Mouse (Mus musculus) retina, embryonic 14.5 days (tissue): ENCODE results near the gene Cep72.
A peak's percentile ranks its signal among the peaks of the same experiment; 100 is the strongest.
"Not testable (repeated sequence)": the region's sequence is repeated elsewhere in the genome, so short reads cannot be mapped to it uniquely, and the experiment has no call there.

Experiments used
- DNase-seq: peaks from one replicate; pipeline ENCODE4 v3.0.0-alpha.2; 2015; ENCODE audit warnings: low spot score

Gene Cep72

GRCm38 (mm10) chr13:74030691-74031090 lies 31.4 kb downstream of the Cep72 start:
- no peak for DNase-seq

GRCm38 (mm10) chr13:74029013-74029412 lies 33.1 kb downstream of the Cep72 start:
- DNase-seq = no peak

- no peak for DNase-seq
Measured at GRCm38 (mm10) chr13:74028116-74028515, 34.0 kb downstream of the Cep72 start.

GRCm38 (mm10) chr13:74026215-74026614 lies 35.9 kb downstream of the Cep72 start:
- DNase-seq = peak; percentile 69

DNA sequence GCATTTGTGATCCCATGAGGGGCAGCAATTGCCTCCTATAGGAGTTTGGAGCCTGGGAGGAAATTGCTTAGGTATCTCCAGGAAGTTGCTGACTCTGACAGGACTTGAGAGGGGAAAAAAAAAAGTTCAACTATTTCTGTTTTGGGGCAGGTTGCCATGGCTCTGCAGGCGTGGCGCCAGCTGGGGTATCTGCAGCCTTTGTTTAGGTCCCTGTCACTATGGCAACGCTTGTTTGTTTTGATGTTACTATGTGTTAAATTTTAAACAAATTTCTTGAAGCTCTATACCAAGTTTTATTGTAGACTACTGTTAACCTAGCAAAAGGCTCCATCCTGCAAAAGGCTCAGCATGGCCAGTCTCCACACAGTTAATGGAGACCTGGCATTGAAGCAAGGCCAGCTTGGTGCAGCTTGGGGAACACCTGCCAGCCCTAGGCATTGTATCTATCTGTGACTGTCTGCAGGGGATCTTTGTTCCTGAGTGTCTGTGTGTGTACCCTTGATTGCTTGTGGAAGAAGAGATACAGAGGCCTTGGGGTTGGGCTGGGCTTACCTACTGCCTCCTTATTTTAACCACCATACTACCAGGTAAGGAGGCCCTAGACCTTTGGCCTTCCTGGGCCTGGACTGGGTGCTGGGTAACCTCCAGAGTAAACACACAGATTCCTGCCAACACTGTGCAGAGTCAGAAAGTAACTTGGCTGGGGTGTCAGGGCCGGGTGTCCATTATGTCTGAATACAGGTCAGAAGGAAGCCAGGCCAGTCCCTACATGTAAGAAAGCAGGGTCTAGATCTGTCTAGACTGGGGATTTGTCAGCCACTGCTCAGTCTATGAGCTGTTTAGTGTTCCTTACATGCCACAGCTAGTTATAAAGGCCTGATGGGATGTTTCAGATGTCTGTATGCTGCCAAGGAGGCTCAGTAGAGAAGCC lies 36.7 kb downstream of the Cep72 start:
- DNase-seq = no peak

GRCm38 (mm10) chr13:74019006-74019405 lies 43.1 kb downstream of the Cep72 start:
- not testable (repeated sequence) for DNase-seq

DNA sequence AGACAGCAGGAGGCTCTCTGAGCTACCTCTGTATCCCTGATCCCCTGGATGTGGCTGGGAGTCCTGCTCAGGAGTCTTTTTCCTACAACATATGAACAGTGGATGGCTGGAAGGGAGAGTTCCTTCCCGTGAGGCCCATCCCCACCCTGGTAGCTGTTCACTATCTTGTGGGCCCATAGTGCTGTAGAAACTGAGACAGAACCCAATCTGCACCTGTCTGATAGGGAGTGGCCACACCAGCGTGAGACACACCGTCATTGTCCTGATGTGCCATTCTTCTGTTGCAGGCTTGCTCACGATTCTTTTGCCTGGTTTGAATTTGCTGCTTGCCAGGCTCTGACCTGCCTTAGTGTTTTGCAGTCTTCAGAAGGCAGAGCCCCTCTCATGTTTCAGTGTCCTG lies 44.7 kb downstream of the Cep72 start:
- no peak for DNase-seq

DNA sequence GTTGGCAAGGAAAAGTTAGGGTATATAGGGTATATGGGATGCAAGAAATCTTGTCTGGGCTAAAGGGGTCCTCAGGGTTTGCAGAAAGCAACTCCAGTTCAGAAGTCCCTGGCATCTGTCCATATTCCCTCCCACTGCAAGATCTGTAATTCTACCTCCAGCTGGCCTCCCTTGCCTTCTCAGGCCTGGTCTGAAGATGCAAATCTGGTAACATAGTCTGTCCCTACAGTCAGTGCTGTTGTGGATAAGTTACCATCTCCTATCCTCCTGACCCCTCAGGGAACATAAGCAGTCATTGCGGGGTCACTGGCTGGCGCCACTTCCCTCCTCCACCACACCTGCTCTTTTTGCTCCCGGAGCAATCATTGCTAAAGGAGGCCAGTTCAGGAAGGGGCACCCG lies 46.2 kb downstream of the Cep72 start:
- DNase-seq = no peak

DNA sequence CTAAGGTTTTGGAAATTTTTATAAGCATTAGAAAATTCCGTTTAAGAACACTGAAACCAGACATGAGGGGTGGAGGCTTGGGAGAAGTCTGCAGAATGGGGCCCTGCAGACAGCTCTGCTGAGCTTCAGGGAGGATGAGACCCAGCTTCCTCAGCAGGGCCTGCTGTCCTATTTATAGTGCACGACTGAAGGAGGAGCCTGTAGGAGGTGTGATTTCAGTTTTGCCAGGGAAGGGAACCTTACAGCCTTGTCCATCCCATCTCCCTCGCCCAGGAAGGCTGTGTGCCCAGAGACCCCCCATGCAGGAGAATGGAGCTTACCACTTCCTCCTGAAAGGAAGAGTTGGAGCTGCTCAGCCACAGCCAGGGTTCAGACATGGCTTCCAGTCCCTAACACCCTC lies 51.4 kb downstream of the Cep72 start:
- no peak for DNase-seq

- peak; percentile 78 for DNase-seq
Measured at GRCm38 (mm10) chr13:74009791-74010614, 52.1 kb downstream of the Cep72 start.

- DNase-seq = peak; percentile 84
Measured at GRCm38 (mm10) chr13:74008948-74009718, 53.0 kb downstream of the Cep72 start, which contains the start of gene Tppp. Tppp (plus strand) TSS chr13:74009407.

DNA sequence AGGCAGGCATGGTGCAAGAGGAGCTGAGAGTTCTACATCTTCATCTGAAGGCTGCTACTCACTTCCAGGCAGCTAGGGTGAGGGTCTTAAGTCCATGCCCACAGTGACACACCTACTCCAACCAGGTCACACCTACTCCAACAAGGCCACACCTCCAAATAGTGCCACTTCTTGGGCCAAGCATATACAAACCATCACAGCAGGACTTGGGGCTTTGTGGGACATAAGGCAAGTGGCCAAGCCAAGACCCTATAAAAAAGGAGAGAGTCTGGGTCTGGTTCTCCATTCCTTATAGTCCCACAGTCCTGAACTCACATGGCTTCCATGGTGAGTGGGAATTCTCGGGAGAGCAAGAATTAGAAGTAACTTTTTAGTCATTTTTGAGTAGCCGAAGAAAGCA lies 53.9 kb downstream of the Cep72 start:
- DNase-seq = not testable (repeated sequence)

GRCm38 (mm10) chr13:74006881-74007280 lies 55.2 kb downstream of the Cep72 start:
- not testable (repeated sequence) for DNase-seq

GRCm38 (mm10) chr13:74001492-74001891 lies 60.6 kb downstream of the Cep72 start:
- no peak for DNase-seq

GRCm38 (mm10) chr13:74000961-74001360 lies 61.1 kb downstream of the Cep72 start:
- DNase-seq = no peak

DNA sequence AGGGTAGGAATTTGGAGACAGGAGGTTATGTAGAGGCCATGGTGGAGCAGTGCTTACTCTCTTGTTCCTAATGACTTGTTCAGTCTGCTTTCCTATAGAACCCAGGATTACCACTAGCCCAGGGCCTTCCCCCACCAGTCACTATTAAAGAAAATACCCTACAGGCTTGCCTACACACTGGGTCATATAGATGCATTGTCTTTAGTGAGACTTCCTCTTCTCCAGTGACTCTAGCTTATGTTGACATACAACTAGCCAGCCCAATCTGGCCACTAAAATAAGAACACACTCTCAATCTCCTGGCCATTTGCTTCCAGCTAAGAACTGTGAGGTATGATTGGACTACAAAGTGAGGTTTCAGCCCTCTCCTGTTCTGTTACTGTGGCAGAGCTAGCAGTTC lies 61.6 kb downstream of the Cep72 start:
- DNase-seq = no peak

DNA sequence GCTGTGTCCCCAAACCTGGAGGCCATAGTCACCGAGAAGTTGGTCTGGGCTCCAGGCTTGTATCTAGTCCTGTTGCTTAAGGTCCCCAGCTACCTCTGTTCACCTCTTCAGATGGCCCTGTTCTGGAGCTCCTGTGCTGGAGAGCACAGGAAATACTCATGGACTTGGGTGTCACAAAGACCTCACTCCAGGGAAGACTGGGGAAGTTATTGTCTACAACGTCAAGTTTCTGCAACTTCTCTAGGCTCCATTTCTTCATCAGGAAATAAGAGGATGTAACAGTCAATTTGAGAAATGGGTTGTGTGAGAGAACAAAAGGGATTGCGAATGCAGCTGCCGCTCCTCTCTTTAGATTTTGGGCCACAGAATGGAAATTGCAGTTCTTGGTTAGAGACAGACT lies 65.6 kb downstream of the Cep72 start:
- DNase-seq = no peak

DNA sequence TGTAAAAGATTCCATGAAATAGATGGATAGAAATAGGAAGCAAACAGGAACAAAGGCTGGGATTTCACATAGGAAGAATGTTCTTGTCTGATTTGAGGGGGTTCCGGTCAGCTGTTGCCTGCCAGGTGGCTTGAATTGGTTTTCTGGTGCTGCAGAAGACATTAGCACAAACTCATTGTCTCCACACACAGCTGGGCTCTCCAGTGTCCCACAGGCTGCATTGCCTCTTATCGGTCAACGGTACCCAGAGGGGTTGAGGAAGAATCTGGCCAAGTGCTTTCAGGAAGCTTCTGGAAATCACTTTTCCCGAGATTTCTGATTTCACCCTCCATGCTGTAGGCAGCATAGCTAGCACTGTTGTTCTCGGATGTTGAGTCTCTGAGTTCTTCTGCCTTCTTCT lies 70.8 kb downstream of the Cep72 start:
- DNase-seq = no peak

DNA sequence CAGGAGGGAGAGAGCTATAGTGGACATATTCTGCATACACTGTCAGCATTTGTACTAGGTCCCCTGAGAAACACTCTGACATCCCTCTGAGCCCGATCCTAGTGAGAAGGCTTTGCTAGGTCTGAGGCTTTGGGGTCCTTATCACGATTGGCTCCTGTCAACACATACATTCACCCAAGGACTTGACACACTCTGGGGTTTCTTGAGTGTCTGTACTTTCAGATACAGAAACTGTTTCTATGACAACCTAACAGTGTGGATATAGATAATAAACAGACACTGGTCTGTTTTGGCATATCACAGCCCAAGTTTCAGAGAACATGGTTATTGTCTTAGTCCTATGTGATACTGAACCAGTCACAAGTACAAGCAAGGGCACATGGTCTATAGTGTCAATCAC lies 71.3 kb downstream of the Cep72 start:
- no peak for DNase-seq

DNA sequence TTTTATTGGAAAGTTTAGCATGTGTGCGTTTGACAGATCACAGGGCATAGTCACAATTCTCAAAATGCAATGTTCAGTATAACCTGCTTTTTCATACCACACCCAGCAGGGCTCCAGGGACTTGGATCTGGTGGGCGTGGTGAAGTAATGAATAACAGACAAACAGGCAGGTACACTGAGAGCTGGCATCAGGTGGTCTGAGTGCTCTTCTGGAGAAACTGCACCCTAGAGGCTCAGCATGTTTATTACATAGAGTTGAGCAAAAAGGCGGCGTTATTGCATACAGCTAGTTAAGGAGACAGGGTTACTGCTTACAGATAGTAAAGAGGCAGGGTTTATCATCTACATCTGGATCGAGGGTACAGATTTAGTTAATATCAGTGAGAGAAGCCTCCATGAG lies 71.8 kb downstream of the Cep72 start:
- no peak for DNase-seq
